Mouse (Mus musculus) hindbrain, postnatal 0 days (tissue): ENCODE data around the gene Sdad1. TPM values are rescaled to one million over a fixed set of nuclear protein-coding genes. Genes with fewer than 3 reads are reported as not detected.

Experiments used
- ATAC-seq: fragments of 200-750 bp; cut with Nextera tagmentation; 2 replicates; pipeline ENCODE4 v1.8.0; 2017; ENCODE audit warnings: mild to moderate bottlenecking, moderate TSS enrichment, moderate library complexity
- DNase-seq: peaks from one replicate; pipeline ENCODE4 v3.0.0-alpha.2; 2015; ENCODE audit warnings: low spot score
- H3K27ac ChIP-seq: fragments of 300-500 bp; sonication (generic); 2 replicates; pipeline ENCODE4 v1.5.1; 2014; ENCODE audit warnings: mild to moderate bottlenecking
- H3K27me3 ChIP-seq: fragments of 300-500 bp; sonication (generic); 2 replicates; pipeline ENCODE4 v1.6.1; 2014; ENCODE audit warnings: low read length, mixed read lengths; ENCODE audit not compliant: insufficient read depth
- H3K36me3 ChIP-seq: fragments of 300-500 bp; sonication (generic); 2 replicates; pipeline ENCODE4 v1.6.1; 2014; ENCODE audit warnings: low read length, mixed read lengths; ENCODE audit not compliant: insufficient read depth
- H3K4me1 ChIP-seq: fragments of 300-500 bp; sonication (generic); 2 replicates; pipeline ENCODE4 v1.6.1; 2014; ENCODE audit warnings: antibody characterized with exemption, low read length, mixed read lengths; ENCODE audit not compliant: insufficient read depth
- H3K4me2 ChIP-seq: fragments of 300-500 bp; sonication (generic); 2 replicates; pipeline ENCODE4 v1.6.1; 2014; ENCODE audit warnings: low read depth, mild to moderate bottlenecking, low read length, moderate library complexity, mixed read lengths
- H3K4me3 ChIP-seq: fragments of 300-500 bp; sonication (generic); 2 replicates; pipeline ENCODE4 v1.5.1; 2014; ENCODE audit warnings: low read length
- H3K9ac ChIP-seq: fragments of 300-500 bp; sonication (generic); replicated peaks from 2 replicates; pipeline ENCODE4 v1.6.1; 2014; ENCODE audit warnings: mild to moderate bottlenecking, low read length, moderate library complexity, mixed read lengths
- H3K9me3 ChIP-seq: fragments of 300-500 bp; sonication (generic); 2 replicates; pipeline ENCODE4 v1.6.1; 2016; ENCODE audit warnings: low read length, mixed read lengths
- CTCF ChIP-seq: IDR thresholded peaks from 2 replicates; pipeline ENCODE4 v1.5.1; 2016; ENCODE audit warnings: antibody characterized with exemption, control low read depth, low read depth
- WGBS: fragments of 180-500 bp; shearing (Covaris S2); extraction: QIAGEN DNeasy Blood & Tissue Kit; methylation state at CpG from one replicate; pipeline ENCODE4 v1.1.7; 2014; 5-methylcytosine and 5-hydroxymethylcytosine counted together
- polyA plus RNA-seq: library from polyadenylated mRNA; unstranded; fragments of >200 nt; fragmentation: Nextera tagmentation; extraction: Ambion mirVana; gene quantifications from 2 replicates; pipeline ENCODE4 v1.2.1, GENCODE M21; 2015
- total RNA-seq: library from RNA; depleted of rRNA; stranded (reverse); fragments of >200 nt; gene quantifications from 2 replicates; pipeline ENCODE4 v1.2.3, GENCODE M21; 2014

Sdad1 gene
- total and polyA plus RNA-seq, 2 experiments from 2014 or later, result 28.3 to 30.6 TPM

- no peak overlapping the region for H3K4me3 ChIP-seq
- DNase-seq (no peak), ATAC-seq (no peak)
- H3K27me3 ChIP-seq, result no peaks in the 10 kb centered on the region
- no peaks in the 10 kb centered on the region for H3K4me1 ChIP-seq
- WGBS, result 71% methylated on average over 3 of the region's 3 CpGs
- H3K27ac ChIP-seq, result no peak overlapping the region
- no peak overlapping the region for H3K9ac ChIP-seq
- no peaks in the 10 kb centered on the region for H3K9me3 ChIP-seq
- TF ChIP-seq CTCF, result no peak
- H3K36me3 ChIP-seq, result peaks cover 30% of the 10 kb centered on the region
- H3K4me2 ChIP-seq, result no peak overlapping the region
These were observed 27.2 kb downstream of the Sdad1 start for GRCm38 (mm10) chr5:92283107-92283506.

- Histone ChIP-seq H3K27ac (no peak overlapping the region), H3K4me1 (no peaks in the 10 kb centered on the region), H3K4me2 (no peak overlapping the region), H3K4me3 (no peak overlapping the region), H3K36me3 (peaks cover 24% of the 10 kb centered on the region), H3K27me3 (no peaks in the 10 kb centered on the region), H3K9ac (no peak overlapping the region), H3K9me3 (no peaks in the 10 kb centered on the region)
- DNase-seq, result peak; percentile 23
- ATAC-seq, result no peak
- no peak for TF ChIP-seq CTCF
- WGBS, result 56% methylated on average over 4 of the region's 4 CpGs
These were observed 27.7 kb downstream of the Sdad1 start for GRCm38 (mm10) chr5:92282571-92282970.

GRCm38 (mm10) chr5:92278942-92279537 is 31.2 kb downstream of the Sdad1 start:
- no peak for TF ChIP-seq CTCF
- Histone ChIP-seq H3K4me3 (no peak overlapping the region), H3K9me3 (no peaks in the 10 kb centered on the region), H3K27me3 (no peaks in the 10 kb centered on the region), H3K4me2 (no peak overlapping the region), H3K9ac (no peak overlapping the region), H3K36me3 (no peaks in the 10 kb centered on the region), H3K4me1 (no peaks in the 10 kb centered on the region), H3K27ac (no peak overlapping the region; the same call in 1 of the 2 replicates)
- DNase-seq, result no peak
- ATAC-seq, result no peak
- WGBS, result 82% methylated on average over 10 of the region's 10 CpGs

GRCm38 (mm10) chr5:92277437-92278394 is 32.6 kb downstream of the Sdad1 start, which contains the start of gene Naaa:
Naaa (minus strand) TSS chr5:92278170.
- peak; percentile 54 for TF ChIP-seq CTCF
- Histone ChIP-seq H3K36me3 (no peaks in the 10 kb centered on the region), H3K9me3 (no peaks in the 10 kb centered on the region), H3K9ac (peak within 1 kb of the TSS; percentile 51), H3K4me3 (peak within 1 kb of the TSS; percentile 51), H3K27me3 (no peaks in the 10 kb centered on the region), H3K4me1 (no peaks in the 10 kb centered on the region), H3K4me2 (peak within 1 kb of the TSS; percentile 83), H3K27ac (peak within 1 kb of the TSS; percentile 61)
- peak; percentile 82 for DNase-seq
- 3% methylated on average over 54 of the region's 54 CpGs for WGBS
- peak; percentile 90 for ATAC-seq

GRCm38 (mm10) chr5:92270496-92270895 is 39.8 kb downstream of the Sdad1 start:
- no peaks in the 10 kb centered on the region for H3K9me3 ChIP-seq
- no peak for TF ChIP-seq CTCF
- no peaks in the 10 kb centered on the region for H3K27me3 ChIP-seq
- WGBS, result 87% methylated on average over 7 of the region's 7 CpGs
- H3K27ac ChIP-seq, result no peak overlapping the region
- no peaks in the 10 kb centered on the region for H3K36me3 ChIP-seq
- ATAC-seq (no peak), DNase-seq (no peak)
- no peak overlapping the region for H3K4me2 ChIP-seq
- no peaks in the 10 kb centered on the region for H3K4me1 ChIP-seq
- H3K4me3 ChIP-seq, result no peak overlapping the region
- H3K9ac ChIP-seq, result no peak overlapping the region

- Histone ChIP-seq H3K27me3 (no peaks in the 10 kb centered on the region), H3K4me1 (0 out of 2 replicates have a peak, but pooled peaks cover 5% of the 10 kb centered on the region), H3K9ac (no peak overlapping the region), H3K4me2 (no peak overlapping the region), H3K4me3 (no peak overlapping the region), H3K36me3 (no peaks in the 10 kb centered on the region), H3K27ac (peak overlapping the region; percentile 60; the same call in 1 of the 2 replicates), H3K9me3 (no peaks in the 10 kb centered on the region)
- DNase-seq (peak; percentile 94), ATAC-seq (peak; percentile 96)
- WGBS, result 9% methylated on average over 4 of the region's 4 CpGs
- no peak for TF ChIP-seq CTCF
These were observed 46.4 kb downstream of the Sdad1 start for GRCm38 (mm10) chr5:92263761-92264359.
